Mouse (Mus musculus): ENCODE data around the gene Tmem80.
A peak's percentile ranks its signal among the peaks of the same experiment; 100 is the strongest.

Gene Tmem80

DNA sequence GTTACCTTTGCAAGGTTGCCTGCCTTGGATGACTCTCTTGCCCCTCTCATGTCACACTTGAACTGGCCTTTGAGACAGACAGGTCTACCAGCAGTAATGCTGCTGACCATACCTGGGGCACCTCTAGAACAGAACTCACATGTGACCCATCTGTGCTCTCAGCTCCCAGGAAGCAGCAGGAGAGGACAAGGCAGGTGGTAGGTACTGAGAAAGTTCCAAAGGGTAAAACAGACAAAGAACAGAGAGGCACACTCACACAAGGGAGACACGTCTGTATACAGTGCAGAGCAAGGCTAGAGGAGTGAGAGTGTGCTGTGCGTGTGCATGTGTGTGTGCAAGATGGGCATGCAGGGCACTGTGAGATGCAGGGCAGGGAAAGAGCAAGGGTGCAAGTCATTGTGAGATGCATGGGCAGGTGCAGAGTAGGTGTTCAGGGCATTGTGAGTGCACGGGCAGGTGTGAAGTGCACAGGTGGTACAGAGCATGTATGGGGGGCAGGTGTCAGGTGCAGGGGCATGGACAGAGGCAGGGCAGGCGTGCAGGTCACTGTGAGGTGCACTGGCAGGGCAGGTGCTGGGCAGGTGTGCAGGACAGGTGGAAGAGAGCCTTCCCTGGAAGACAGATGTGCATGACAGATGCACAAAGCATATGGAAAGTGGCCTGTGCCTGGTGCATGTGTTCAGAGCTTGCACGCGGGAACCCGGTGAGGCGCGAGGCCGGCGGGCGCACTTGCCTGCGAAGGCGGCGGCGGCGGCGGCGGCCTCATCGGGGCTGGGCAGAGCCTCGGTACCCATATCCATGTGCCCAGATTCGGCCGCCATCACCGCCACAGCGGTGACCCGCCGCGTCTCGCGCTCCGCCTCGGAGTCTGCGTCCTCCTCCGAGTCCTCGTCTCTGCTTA, 743 bp upstream of the Tmem80 start:
- DNase-seq (ENCODE audit: low read depth), result peak; percentile 12

DNA sequence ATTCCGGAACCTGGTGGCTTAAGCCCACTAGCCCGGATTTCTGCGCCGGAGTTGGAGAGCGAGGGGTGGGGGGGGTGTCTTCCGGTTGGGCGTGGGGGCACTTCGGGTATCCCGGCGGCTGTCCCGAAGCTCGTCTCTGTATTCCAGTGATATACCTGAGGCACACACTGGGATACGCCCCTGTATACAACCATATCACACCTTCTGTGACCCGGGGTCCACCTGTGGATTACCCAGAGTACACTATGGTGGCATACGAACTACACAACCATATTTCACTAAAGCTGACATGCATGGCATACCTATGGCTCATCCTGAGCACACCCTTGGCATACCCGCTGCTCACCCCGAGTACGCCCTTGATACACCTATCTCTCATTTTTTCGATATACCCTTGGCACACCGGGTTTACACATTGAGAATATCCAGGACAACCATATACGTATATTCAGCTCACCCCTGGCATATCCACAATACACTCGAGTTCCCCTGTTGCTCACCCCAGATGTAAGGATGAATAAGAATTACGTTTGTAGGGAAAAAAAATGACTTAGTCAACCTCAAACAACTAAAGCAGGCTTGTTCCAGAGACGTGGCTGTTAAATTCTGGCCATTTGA, 943 bp downstream of the Tmem80 start:
- DNase-seq (ENCODE audit: low read depth), result peak; percentile 49

DNA sequence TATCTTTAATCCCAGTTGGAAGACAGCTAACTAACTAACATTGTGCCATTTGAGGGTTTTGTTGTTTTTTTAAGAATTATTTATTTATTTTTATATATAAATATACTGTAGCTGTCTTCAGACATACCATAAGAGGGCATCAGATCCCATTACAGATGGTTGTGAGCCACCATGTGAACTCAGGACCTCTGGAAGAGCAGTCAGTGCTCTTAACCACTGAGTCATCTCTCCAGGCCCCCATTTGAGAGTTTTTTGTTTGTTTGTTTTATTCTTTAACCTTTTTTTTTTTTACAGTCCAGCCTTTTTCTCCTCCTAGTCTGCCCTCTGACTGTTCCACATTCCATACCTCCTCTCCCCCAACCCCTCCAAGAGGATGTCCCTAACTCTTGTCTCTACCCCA, 3.2 kb downstream of the Tmem80 start:
- DNase-seq (ENCODE audit: low read depth), result peak; percentile 43

DNA sequence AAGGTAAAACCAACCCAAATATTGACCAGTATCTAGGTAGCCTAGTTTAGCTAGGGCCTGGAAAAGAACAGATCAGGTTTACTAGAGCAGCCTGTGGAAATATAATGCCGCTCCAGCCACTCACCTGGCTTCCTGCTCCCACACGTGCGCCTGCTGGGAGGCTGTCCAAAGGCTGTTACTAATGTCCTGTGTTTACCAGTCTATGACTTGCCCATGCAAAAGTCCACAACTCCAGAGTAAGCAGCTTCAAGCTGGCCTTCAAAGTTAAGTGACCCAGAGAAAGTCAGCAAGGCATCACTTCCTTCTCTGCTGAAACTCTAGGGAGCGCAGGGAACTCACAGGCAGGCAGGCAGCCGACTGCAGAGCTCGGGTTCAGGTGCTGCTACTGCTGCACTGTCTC, 4.5 kb downstream of the Tmem80 start:
- DNase-seq (ENCODE audit: low read depth), result no peak

DNA sequence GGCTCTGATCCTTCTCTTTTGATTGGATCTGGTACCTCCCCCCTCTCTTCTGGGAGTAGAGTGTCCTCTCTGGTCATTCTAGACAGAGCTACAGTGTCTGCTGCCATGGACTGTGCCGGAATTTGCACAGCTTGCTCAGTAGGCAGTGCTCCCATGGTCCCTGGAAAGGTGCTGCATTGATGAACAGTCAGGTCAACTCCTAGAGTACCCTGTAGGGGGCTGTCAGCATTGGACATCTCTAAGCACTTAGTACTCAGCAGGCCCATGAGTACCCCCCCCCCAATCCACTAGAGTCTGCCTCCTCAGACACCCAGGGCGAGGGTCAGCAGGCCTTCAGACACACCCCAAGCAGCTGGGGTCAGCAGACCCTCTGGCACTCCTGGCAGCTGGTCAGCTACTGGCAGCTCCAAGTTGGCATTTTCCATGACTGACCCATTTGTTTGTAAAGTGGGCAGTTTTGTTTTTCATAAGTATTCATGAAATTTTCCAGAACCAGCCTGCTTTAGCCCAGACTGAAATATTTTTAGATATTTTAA, 7.6 kb downstream of the Tmem80 start:
- no peak for DNase-seq (ENCODE audit: low read depth)

DNA sequence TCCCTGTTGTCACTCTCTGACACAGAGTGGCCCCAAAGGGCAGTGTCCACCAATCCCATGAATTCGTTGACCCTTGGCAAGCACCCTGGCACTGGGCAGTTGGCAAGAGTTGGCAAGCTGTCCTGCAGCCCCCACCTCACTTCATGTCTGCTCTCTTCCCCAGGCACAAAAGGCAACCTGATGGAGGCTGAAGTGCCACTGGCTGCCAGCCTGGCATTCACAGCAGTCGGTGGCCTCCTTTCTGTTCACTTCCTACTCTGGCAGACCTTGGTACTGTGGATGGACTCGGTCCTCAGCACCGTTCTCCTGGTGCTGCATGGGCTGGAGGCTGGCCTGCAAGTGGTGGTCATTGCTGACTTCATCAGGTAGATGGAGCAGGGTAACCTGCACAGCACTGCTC, 8.1 kb downstream of the Tmem80 start:
- no peak for DNase-seq (ENCODE audit: low read depth)

DNA sequence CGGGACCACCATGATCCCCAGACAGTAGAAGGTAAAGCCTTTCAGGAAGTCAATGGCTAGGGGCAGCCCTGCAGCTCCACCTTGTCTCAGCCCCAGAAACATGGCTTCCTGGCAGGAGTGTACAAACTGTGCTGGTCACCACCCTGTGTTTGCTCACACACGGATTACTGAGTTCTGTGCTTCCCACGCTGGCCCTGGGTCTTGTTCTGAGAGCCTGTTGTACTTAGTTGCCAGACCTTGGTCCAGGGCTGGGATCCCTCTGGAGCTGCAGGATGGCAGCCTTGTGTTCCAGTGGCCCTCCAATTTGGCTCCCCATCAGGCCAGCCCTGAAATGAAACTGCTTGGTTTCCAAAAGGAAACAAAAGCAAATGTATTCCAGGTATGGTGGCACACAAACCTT, 8.8 kb downstream of the Tmem80 start:
- no peak for DNase-seq (ENCODE audit: low read depth)

DNA sequence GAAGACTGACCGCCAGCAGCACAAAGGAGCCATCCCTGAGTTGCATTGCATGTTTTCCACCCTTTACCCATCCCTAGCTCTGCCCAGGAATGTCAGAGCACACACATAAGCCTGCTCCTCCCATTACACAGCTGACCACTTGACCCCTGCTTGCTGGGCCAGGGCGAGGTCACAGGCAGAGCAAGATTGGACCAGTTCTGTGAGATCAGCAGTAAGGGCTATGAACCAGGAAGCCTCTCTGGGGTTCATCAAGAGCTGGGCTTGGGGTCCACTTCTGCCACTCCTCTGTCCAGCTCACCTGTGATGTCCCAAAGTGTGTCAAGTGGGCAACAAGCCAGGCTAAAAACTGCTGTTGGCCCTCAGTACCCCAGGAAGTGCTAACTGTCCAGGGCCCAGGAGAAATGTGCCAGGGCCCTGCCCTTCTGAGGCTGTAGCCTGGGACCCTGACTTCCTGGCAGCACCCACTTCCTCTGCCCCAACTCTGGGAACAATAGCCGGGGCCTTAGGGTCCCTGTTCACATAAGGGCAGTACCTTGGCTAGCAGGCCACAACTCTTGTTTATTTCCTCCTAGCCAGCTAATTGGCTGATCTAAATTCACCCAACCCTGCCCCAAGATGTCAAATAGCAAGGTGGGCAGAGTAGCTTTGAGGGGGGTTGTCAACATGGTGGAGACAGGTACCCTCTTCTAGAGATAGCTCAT, 10.3 kb downstream of the Tmem80 start:
- no peak for DNase-seq (ENCODE audit: low read depth)

DNA sequence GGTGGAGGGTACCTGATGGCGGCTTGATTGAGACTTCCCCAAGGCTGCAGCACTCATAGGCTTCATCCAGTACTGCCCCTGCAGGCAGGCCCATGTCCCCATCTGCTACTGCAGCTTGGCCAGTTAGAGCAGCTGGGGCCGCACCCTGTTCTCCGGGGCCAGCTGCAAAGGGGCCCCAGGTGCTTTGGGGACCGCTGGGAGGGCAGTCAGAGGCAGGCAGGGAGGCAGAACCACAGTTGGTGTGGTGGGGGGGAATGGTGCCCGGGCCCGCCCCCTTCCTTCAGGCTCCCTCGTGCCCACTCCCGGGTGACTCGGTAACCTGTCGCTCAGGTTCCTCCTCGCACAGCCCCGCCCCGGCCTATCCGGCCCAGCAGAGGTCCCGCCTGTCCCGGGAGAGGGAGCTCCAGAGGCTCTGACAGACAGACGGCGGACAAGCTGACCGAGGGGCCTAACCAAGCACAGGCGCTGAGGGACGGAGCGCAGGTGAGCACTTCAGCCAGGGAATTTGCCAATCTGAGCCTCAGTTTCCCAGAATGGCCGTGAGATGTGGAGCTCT, 11.1 kb downstream of the Tmem80 start, which contains the start of gene Eps8l2:
Eps8l2 (plus strand) TSS at position 305 of the 556 bp plus-strand sequence.
- no peak for DNase-seq (ENCODE audit: low read depth)

DNA sequence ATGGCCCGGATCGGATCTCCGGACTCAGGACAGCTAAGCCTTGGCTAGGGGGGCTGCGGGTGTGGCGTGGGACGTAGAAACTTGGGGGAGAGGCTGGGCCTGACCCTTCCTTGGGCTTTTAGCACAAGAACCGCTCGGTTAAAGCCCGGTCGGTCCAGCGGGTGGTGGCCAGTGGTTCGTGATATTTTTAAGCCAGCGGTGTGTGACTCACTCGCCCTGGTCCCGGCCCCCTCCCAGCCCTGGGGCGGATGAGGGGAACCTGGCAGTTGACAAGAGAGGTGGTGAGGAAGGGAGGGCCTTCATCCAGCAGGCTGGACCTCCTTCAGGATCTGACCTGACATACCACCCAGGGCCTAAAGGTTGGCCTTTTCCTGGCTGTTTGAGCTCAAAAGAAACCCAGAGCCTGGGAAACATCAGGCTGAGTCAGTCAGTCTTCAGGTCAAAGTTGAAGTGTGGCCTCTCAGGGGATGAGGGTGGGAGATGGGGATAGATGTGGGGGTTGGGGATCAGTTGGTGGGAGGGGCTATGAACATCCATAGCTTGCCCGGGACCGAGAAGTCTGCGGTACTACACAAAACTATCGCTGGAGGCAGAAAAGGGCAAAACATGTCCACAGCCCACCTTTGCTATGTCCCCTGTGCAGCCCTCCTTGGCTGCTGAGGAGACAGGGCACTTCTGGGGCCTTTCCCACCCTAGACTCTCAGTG, 11.8 kb downstream of the Tmem80 start:
- no peak for DNase-seq (ENCODE audit: low read depth)

DNA sequence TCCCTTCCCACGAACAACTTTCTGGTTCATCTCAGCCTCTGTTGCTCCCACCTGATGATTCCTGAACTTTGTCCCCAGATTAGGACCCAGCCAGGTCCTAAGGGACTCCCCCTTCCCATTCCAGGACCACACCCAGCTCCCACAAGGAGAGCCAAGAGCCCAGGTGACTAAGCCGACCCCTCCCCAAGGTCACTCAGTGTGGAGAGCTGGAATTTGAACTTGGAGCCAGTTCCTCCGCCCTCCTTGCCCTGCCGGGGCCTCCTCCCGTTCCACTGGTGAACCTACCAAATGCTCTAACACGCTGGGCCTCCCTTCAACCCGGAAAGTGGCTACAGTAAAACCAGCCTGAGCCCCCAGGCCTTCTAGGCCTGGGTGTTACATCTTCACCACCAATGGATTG, 12.5 kb downstream of the Tmem80 start:
- no peak for DNase-seq (ENCODE audit: low read depth)

DNA sequence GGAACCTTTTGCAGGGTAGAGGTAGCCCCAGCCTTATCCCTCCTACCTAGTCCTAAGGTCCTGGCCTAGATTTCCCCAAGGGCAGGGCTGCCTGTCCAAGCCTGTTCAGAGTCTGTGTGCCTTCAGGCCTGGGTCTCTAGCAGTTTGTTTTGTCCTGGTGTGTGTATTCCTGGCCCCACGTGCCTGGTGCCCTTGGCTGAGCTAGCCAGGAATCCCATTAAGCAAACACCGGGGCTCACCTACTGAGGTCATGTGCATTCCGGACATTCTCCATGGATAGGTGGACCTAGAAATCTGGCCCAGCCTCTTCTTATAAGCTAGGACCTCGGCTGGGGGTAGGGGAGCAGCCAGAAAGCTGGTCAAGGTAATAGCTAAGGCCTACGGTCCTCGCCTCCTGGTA, 12.9 kb downstream of the Tmem80 start:
- no peak for DNase-seq (ENCODE audit: low read depth)

DNA sequence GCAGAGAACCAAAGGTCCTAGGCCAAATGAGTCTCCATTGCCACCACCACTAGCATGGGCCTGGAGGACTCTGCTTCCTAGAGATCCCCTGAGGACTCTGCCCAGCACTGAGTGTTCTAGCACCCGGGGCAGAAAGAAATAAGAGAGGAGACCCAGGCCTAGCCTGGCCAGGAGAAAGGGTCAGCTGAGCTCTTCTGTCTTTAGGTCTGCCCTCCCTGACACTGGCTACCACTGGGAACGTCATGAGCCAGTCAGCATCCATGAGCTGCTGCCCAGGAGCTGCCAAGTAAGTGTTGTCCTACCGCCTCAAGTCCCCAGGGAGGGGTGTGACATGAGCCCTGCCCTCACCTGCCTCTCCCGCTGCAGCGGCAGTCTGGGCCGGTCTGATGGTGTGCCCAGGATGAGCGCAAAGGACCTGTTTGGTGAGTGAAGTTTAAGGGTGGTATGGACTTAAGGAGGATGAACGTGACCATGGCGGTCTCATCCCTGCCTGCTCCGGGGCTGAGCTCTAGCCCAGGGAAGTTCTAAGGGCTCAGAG, 14.2 kb downstream of the Tmem80 start:
- no peak for DNase-seq (ENCODE audit: low read depth)

DNA sequence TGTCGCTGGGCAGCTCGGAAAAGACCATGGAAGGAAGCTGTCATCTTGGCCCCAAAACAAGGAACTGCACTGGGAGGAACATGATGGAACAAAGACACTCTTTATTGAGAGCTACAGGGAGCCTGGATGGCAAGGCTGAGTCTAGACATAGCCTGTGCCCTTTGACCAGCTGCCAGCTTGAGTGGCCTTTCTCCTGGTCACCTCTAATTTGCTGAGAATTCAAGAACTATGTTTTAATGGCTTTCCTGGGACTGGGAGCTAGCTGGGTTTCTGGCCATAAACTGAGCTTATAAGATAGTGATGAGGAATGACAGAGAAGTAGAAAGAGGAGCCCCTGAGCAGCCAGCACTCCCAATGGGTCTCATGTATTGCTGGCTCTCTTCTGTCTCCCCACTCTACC, 15.7 kb downstream of the Tmem80 start:
- no peak for DNase-seq (ENCODE audit: low read depth)

DNA sequence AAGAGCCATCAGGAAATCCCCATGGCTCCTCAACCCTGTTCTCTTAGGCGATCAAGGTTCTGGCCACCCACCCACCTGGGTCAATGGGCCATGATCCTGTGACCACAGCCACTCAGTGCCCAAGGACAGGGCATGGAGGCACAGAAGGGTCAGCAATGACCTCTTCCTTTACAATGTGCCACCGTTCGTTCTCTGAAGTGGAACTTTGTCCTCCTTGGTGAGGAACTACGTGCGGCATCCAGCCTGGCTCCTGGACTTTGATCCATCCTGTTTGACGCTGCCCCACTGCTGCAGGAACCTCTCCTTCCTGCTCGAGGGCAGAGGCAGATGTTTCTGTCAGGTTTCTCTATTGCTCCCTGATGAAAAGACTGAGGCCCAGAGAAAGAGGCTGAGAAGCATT, 16.2 kb downstream of the Tmem80 start:
- DNase-seq (ENCODE audit: low read depth), result no peak

DNA sequence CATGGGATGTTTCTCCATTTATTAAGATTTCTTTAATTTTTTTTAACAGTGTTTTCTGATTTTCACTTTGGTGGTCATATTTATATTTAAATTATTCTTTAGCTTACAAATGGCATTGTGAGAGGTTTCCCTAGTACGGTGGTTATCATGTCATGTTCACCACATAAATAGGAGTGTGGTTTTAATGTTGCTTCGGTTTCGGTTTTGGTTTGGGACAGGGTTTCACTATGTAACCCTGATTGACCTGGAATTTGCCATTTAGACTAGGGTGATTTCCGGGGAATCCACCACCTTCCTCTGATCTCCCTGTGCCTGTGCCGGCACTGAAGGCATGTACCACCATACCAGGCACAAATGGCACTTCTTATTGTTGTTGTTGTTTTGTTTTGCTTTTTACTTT, 17.2 kb downstream of the Tmem80 start:
- DNase-seq (ENCODE audit: low read depth), result peak; percentile 33

DNA sequence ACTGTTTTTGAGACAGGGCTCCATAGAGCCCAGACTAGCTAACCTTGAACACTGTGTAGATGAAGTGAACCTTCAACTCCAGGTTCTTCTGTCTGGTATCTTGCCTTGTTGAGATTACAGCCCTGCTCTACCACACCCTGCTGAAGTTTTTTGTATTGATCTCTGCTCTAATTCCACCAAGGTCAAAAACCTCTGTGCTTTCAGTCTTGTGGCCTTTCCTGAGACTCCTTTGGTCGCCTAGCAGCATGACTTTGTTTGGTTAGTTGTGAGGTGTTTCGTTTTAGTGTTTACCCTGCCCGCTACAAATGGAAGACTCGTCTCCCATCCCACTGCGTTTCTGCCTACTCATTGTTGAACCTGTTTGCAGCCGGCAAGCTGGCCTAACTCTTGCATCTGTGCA, 23.5 kb downstream of the Tmem80 start:
- no peak for DNase-seq (ENCODE audit: low read depth)

DNA sequence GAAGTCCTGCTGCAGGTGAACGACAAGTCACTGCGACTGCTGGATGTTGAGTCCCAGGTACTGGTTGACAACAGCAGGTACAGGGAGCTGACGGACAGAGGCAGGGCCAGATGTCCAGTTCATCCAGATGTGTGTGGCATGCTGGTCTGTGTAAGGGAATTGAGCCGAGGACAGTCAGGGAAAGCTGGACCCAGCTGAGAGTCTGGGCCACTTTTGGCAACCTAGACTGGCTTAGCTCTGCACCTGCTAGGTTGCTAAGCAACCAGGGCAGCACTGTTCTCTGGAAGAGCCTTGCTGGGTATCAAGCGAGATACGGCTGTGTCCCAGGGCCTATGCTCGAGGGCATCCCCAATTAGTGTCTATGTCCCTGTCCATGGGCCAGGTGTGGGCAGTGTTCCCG, 27.5 kb downstream of the Tmem80 start:
- no peak for DNase-seq (ENCODE audit: low read depth)

DNA sequence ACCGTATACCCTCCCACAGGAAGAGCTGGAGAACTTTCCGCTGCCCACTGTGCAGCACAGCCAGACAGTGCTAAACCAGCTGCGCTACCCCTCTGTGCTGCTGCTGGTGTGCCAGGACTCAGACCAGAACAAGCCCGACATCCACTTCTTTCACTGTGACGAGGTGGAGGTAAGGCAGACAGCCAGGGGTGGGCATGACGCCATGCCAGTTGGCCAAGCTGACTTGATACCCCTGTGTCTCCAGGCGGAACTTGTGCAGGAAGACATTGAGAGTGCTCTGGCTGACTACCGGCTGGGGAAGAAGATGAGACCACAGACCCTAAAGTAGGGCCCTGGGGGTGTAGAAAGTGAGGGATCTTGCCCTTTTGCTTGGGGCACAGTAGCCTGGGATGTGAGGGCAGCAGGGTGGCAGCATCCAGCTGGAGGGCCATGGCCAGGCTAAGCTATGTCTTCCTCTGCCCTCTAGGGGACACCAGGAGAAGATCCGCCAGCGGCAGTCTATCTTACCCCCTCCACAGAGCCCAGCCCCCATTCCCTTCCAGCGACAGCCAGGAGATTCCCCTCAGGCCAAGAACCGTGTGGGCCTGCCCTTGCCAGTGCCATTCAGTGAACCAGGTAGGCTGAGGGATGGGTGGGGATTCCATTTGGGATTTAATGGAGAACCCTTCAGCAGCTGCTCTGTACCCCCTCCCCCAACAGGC, 28.2 kb downstream of the Tmem80 start:
- peak; percentile 38 for DNase-seq (ENCODE audit: low read depth)

DNA sequence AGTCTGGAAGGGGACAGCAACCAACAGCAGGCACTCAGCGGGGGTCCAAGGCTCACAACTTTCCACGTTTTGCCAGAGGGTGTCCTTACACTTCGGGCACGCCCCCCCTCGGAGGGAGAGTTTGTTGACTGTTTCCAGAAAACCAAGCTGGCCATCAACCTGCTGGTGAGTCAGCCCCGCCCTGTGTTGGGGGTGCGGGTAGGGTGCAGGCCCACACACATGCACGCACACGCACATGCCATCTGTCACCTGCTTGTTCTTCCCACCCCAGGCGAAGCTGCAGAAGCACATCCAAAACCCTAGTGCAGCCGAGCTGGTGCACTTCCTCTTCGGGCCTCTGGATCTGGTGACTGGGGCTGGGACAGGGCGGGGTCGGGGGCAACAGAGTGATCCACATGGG, 29.4 kb downstream of the Tmem80 start:
- no peak for DNase-seq (ENCODE audit: low read depth)

DNA sequence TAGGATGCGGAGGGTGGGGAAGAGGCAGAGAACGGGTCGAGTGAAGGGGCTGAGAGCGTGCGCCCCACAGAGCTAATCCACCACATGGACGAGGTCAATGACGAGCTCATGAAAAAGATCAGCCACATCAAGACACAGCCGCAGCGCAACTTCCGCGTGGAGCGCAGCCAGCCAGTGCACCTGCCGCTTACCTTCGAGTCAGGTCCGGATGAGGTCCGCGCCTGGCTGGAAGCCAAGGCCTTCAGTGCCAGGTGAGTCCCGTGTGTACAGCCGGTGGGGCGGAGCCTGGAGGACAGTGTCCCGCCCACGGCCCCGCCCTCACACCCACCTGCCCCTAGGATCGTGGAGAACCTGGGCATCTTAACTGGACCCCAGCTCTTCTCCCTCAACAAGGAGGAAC, 34.0 kb downstream of the Tmem80 start:
- no peak for DNase-seq (ENCODE audit: low read depth)

Measured in 416B (cell line).